Mouse (Mus musculus): ENCODE measurements at regions not wholly inside any gene's neighbourhood (a gene's known extent, or its start where the extent isn't known, plus 50 kb on each side); places are given as distances from the start of the nearest gene placed in this dataset. TPM values are rescaled to one million over a fixed set of nuclear protein-coding genes. Genes with fewer than 3 reads are reported as not detected.
A peak's percentile ranks its signal among the peaks of the same experiment; 100 is the strongest.

- 37% methylated on average over 7 of the region's 7 CpGs for WGBS
- no peak overlapping the region for H3K9ac ChIP-seq (ENCODE audit: low read depth, low read length)
- H3K4me2 ChIP-seq (ENCODE audit: low read length): no peak overlapping the region
- no peaks in the 10 kb centered on the region for H3K4me1 ChIP-seq (ENCODE audit: control insufficient read depth, insufficient read depth, low read length)
- peak; percentile 54; the same call in 1 of the 2 replicates for ATAC-seq
- H3K36me3 ChIP-seq (ENCODE audit: control insufficient read depth, insufficient read depth, low read length): no peaks in the 10 kb centered on the region
- no peaks in the 10 kb centered on the region for H3K9me3 ChIP-seq (replicated peaks; ENCODE audit: control insufficient read depth, low read length, poor library complexity, severe bottlenecking)
- H3K4me3 ChIP-seq (ENCODE audit: low read depth, low read length): no peak overlapping the region
- no peaks in the 10 kb centered on the region for H3K27me3 ChIP-seq (ENCODE audit: control insufficient read depth, insufficient read depth, low read depth, low read length)
- H3K27ac ChIP-seq (ENCODE audit: low read length): no peak overlapping the region
These were observed 53.1 kb upstream of the Lemd2 start for GRCm38 (mm10) chr17:27257345-27257744.

- Histone ChIP-seq H3K9me3 (replicated peaks; ENCODE audit: control insufficient read depth, low read length, poor library complexity, severe bottlenecking) (no peaks in the 10 kb centered on the region), H3K4me1 (ENCODE audit: control insufficient read depth, insufficient read depth, low read length) (peaks cover 6% of the 10 kb centered on the region; the same call in 1 of the 2 replicates), H3K27me3 (ENCODE audit: control insufficient read depth, insufficient read depth, low read depth, low read length) (no peaks in the 10 kb centered on the region), H3K4me2 (ENCODE audit: low read length) (no peak overlapping the region), H3K4me3 (ENCODE audit: low read depth, low read length) (no peak overlapping the region), H3K9ac (ENCODE audit: low read depth, low read length) (no peak overlapping the region), H3K36me3 (ENCODE audit: control insufficient read depth, insufficient read depth, low read length) (no peaks in the 10 kb centered on the region), H3K27ac (ENCODE audit: low read length) (no peak overlapping the region)
- 90% methylated on average over 7 of the region's 7 CpGs for WGBS
- ATAC-seq: no peak
These were observed 51.5 kb upstream of the Lemd2 start for GRCm38 (mm10) chr17:27255804-27256203.

Small RNA genes lying in the stretch of these regions (microRNA-seq; reads per million reads assigned to microRNA genes)
- gene Mir7214 (not detected), gene Mir7216 (not detected), gene Mir7217 (not detected), gene Mir7218 (not detected)
